Mouse (Mus musculus): ENCODE results near the gene Olfr1301.

DNA sequence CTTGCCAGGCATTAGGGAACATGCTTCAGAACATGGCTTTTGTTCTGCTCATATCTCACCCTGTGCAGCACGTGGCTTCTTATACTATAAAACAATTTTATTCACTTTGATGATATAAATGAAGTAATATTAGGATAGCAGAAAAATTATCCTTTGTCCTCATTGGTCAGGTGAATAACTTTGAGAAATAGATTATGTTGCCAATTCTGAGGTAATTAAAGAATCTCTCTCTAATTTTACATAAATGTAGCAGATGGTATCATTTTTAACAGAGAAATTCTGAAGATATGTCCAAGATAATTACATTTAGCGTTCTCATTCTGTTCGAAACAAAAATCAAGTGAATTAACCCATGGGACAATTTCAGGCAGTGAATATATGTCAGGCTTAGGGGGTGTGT, at the start of gene Olfr1301:
- TF ChIP-seq CTCF (conservative IDR thresholded peaks at IDR 0.05; ENCODE audit: low read length) (no peak), POU5F1 (IDR thresholded peaks at IDR 0.05; ENCODE audit: borderline replicate concordance, low read length) (no peak)
